Mouse (Mus musculus): ENCODE data around the gene Slc47a2. TPM values are rescaled to one million over a fixed set of nuclear protein-coding genes. Genes with fewer than 3 reads are reported as not detected.

Gene Slc47a2
- polyA plus RNA-seq, 1 experiment from 2014 or later = not detected

DNA sequence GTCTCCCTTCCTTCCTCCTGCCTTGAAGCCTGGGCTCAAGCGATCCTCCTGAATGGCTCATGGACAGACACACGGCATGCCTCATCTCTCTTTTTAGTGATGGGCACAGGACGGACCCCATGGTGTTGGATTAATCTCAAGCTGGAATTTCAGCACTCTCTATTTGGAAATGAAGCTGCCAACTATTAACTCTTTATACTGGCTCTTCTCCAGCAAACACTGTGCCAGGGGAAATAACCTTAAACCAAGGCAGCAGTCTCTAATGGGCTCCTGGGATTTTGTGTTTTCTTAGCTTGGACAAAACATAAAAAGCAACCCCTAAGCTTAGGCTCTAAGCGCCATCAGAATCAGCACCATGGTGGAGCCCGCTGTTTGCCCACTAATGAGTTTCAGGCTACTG, 72.3 kb downstream of the Slc47a2 start:
- H3K4me3 ChIP-seq (ENCODE audit: low read depth, low read length) = no peak overlapping the region
- DNase-seq (ENCODE audit: low spot score) = no peak
- H3K27ac ChIP-seq (ENCODE audit: low read depth, low read length) = no peak overlapping the region
- ATAC-seq (replicated peaks; ENCODE audit: low FRiP score) = no peak
- 83% methylated on average over 5 of the region's 5 CpGs for WGBS
- no peaks in the 10 kb centered on the region for H3K36me3 ChIP-seq (ENCODE audit: control insufficient read depth, insufficient read depth, low read length)
- no peaks in the 10 kb centered on the region; the same call in 1 of the 2 replicates for H3K4me1 ChIP-seq (replicated peaks; ENCODE audit: control insufficient read depth, insufficient read depth, low read length)
- no peaks in the 10 kb centered on the region for H3K9me3 ChIP-seq (ENCODE audit: control insufficient read depth, low read length)
- H3K9ac ChIP-seq (ENCODE audit: low read length) = no peak overlapping the region
- H3K27me3 ChIP-seq (ENCODE audit: control insufficient read depth, insufficient read depth, low read length) = no peaks in the 10 kb centered on the region
- H3K4me2 ChIP-seq (ENCODE audit: low read depth, low read length, severe bottlenecking) = no peak overlapping the region

DNA sequence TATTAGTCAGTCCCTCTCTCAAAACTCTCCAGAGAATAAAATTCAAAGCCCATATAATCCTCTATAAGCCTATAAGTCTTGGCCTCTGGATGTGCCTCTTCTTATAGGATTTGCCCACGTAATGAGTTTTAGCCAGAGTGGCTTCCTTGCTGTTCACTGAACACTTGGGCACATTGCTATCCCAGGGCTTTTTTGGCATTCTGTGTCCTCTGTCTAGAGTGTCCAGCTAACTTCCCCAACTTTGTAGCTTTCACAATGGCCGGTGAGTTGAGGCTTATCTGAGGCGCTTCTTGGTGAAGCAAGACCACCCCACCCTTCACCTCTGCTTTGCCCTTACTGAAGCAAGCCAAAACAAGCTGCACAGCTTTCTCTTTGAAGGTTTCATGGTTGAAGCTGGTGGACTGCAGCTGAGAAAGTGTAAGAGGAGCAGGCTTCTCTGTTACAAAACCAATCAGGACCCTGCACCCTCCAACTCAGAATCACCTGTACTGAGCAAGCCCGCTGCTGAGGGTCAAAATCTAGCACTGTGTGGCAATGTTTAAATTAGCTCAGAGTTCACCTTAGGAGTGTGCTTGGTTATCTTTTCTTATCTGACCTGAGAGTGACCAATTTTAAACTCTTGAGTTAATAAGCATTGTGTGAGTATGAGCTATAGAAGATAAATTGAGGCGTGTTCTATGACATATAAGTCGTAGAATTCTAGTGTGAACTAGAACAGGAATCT, 73.9 kb downstream of the Slc47a2 start:
- DNase-seq (ENCODE audit: low spot score) (no peak), ATAC-seq (replicated peaks; ENCODE audit: low FRiP score) (no peak)
- Histone ChIP-seq H3K27ac (ENCODE audit: low read depth, low read length) (no peak overlapping the region), H3K4me1 (replicated peaks; ENCODE audit: control insufficient read depth, insufficient read depth, low read length) (no peaks in the 10 kb centered on the region; the same call in 1 of the 2 replicates), H3K9me3 (ENCODE audit: control insufficient read depth, low read length) (no peaks in the 10 kb centered on the region), H3K4me3 (ENCODE audit: low read depth, low read length) (no peak overlapping the region), H3K36me3 (ENCODE audit: control insufficient read depth, insufficient read depth, low read length) (no peaks in the 10 kb centered on the region), H3K27me3 (ENCODE audit: control insufficient read depth, insufficient read depth, low read length) (no peaks in the 10 kb centered on the region), H3K4me2 (ENCODE audit: low read depth, low read length, severe bottlenecking) (no peak overlapping the region), H3K9ac (ENCODE audit: low read length) (no peak overlapping the region)
- 89% methylated on average over 6 of the region's 6 CpGs for WGBS

GRCm38 (mm10) chr11:61266551-61267533, 75.8 kb downstream of the Slc47a2 start, which contains the start of gene Aldh3a2:
TSS of gene Aldh3a2 (minus strand) at chr11:61267464.
- H3K4me1 ChIP-seq (replicated peaks; ENCODE audit: control insufficient read depth, insufficient read depth, low read length) = no peaks in the 10 kb centered on the region; the same call in 1 of the 2 replicates
- no peaks in the 10 kb centered on the region for H3K9me3 ChIP-seq (ENCODE audit: control insufficient read depth, low read length)
- peak within 1 kb of the TSS; percentile 88 for H3K9ac ChIP-seq (ENCODE audit: low read length)
- H3K36me3 ChIP-seq (ENCODE audit: control insufficient read depth, insufficient read depth, low read length) = no peaks in the 10 kb centered on the region; the same call in 1 of the 2 replicates
- peak; percentile 99 for ATAC-seq (replicated peaks; ENCODE audit: low FRiP score)
- peak; percentile 96 for DNase-seq (ENCODE audit: low spot score)
- WGBS = 1% methylated on average over 58 of the region's 58 CpGs
- peak within 1 kb of the TSS; percentile 73 for H3K4me3 ChIP-seq (ENCODE audit: low read depth, low read length)
- peak within 1 kb of the TSS; percentile 72 for H3K27ac ChIP-seq (ENCODE audit: low read depth, low read length)
- H3K4me2 ChIP-seq (ENCODE audit: low read depth, low read length, severe bottlenecking) = peak within 1 kb of the TSS; percentile 81
- no peaks in the 10 kb centered on the region for H3K27me3 ChIP-seq (ENCODE audit: control insufficient read depth, insufficient read depth, low read length)

GRCm38 (mm10) chr11:61263841-61264240, 78.8 kb downstream of the Slc47a2 start:
- H3K9me3 ChIP-seq (ENCODE audit: control insufficient read depth, low read length) = no peaks in the 10 kb centered on the region

DNA sequence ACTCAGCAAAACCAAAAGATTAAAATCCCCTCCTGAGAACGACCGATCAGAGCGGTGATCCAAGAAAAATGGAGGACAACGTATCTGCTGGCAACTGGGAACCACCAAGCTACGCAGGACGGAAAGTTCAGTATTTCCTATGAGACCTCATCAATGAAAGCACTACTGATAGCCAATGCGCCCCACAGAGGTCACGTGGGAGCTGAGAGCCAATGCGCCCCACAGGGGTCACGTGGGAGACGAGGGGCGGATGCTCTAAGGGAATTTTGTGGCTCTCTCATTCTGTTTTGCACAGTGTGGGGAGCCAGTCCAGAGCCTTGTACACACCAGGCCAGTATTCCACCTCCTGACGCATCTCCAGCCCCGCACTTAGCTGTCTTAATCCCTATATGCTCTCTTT, 80.1 kb downstream of the Slc47a2 start:
- Histone ChIP-seq H3K27ac (ENCODE audit: low read depth, low read length) (no peak overlapping the region), H3K4me3 (ENCODE audit: low read depth, low read length) (no peak overlapping the region), H3K27me3 (ENCODE audit: control insufficient read depth, insufficient read depth, low read length) (no peaks in the 10 kb centered on the region), H3K36me3 (ENCODE audit: control insufficient read depth, insufficient read depth, low read length) (no peaks in the 10 kb centered on the region; the same call in 1 of the 2 replicates), H3K9ac (ENCODE audit: low read length) (no peak overlapping the region), H3K4me1 (replicated peaks; ENCODE audit: control insufficient read depth, insufficient read depth, low read length) (no peaks in the 10 kb centered on the region; the same call in 1 of the 2 replicates), H3K9me3 (ENCODE audit: control insufficient read depth, low read length) (no peaks in the 10 kb centered on the region), H3K4me2 (ENCODE audit: low read depth, low read length, severe bottlenecking) (no peak overlapping the region)
- DNase-seq (ENCODE audit: low spot score) (no peak), ATAC-seq (replicated peaks; ENCODE audit: low FRiP score) (no peak)
- WGBS = 91% methylated on average over 14 of the region's 14 CpGs

More at GRCm38 (mm10) chr11:61263841-61264240, 78.8 kb downstream of the Slc47a2 start:
- H3K27ac ChIP-seq (ENCODE audit: low read depth, low read length) = no peak overlapping the region
- H3K4me1 ChIP-seq (replicated peaks; ENCODE audit: control insufficient read depth, insufficient read depth, low read length) = no peaks in the 10 kb centered on the region; the same call in 1 of the 2 replicates
- WGBS = 90% methylated on average over 1 of the region's 1 CpGs
- H3K36me3 ChIP-seq (ENCODE audit: control insufficient read depth, insufficient read depth, low read length) = no peaks in the 10 kb centered on the region; the same call in 1 of the 2 replicates
- no peaks in the 10 kb centered on the region for H3K27me3 ChIP-seq (ENCODE audit: control insufficient read depth, insufficient read depth, low read length)
- no peak overlapping the region for H3K4me3 ChIP-seq (ENCODE audit: low read depth, low read length)
- no peak overlapping the region for H3K9ac ChIP-seq (ENCODE audit: low read length)
- H3K4me2 ChIP-seq (ENCODE audit: low read depth, low read length, severe bottlenecking) = no peak overlapping the region
- ATAC-seq (replicated peaks; ENCODE audit: low FRiP score) (no peak), DNase-seq (ENCODE audit: low spot score) (no peak)

- Histone ChIP-seq H3K4me1 (replicated peaks; ENCODE audit: control insufficient read depth, insufficient read depth, low read length) (no peaks in the 10 kb centered on the region), H3K27me3 (ENCODE audit: control insufficient read depth, insufficient read depth, low read length) (no peaks in the 10 kb centered on the region), H3K4me3 (ENCODE audit: low read depth, low read length) (no peak overlapping the region), H3K9ac (ENCODE audit: low read length) (no peak overlapping the region), H3K27ac (ENCODE audit: low read depth, low read length) (no peak overlapping the region), H3K36me3 (ENCODE audit: control insufficient read depth, insufficient read depth, low read length) (no peaks in the 10 kb centered on the region; the same call in 1 of the 2 replicates), H3K4me2 (ENCODE audit: low read depth, low read length, severe bottlenecking) (no peak overlapping the region), H3K9me3 (ENCODE audit: control insufficient read depth, low read length) (no peaks in the 10 kb centered on the region)
- WGBS = 92% methylated on average over 6 of the region's 6 CpGs
- DNase-seq (ENCODE audit: low spot score) = no peak
- no peak for ATAC-seq (replicated peaks; ENCODE audit: low FRiP score)
Measured at GRCm38 (mm10) chr11:61259106-61259505, 83.6 kb downstream of the Slc47a2 start.

- Histone ChIP-seq H3K27ac (ENCODE audit: low read depth, low read length) (no peak overlapping the region), H3K36me3 (ENCODE audit: control insufficient read depth, insufficient read depth, low read length) (no peaks in the 10 kb centered on the region), H3K9me3 (ENCODE audit: control insufficient read depth, low read length) (no peaks in the 10 kb centered on the region), H3K4me1 (replicated peaks; ENCODE audit: control insufficient read depth, insufficient read depth, low read length) (no peaks in the 10 kb centered on the region), H3K4me3 (ENCODE audit: low read depth, low read length) (no peak overlapping the region), H3K27me3 (ENCODE audit: control insufficient read depth, insufficient read depth, low read length) (no peaks in the 10 kb centered on the region), H3K4me2 (ENCODE audit: low read depth, low read length, severe bottlenecking) (no peak overlapping the region), H3K9ac (ENCODE audit: low read length) (no peak overlapping the region)
- WGBS = 92% methylated on average over 12 of the region's 12 CpGs
- DNase-seq (ENCODE audit: low spot score) (no peak), ATAC-seq (replicated peaks; ENCODE audit: low FRiP score) (no peak)
Measured at GRCm38 (mm10) chr11:61252807-61253206, 89.9 kb downstream of the Slc47a2 start.

GRCm38 (mm10) chr11:61251741-61252140, 90.9 kb downstream of the Slc47a2 start:
- 69% methylated on average over 10 of the region's 10 CpGs for WGBS
- no peaks in the 10 kb centered on the region for H3K9me3 ChIP-seq (ENCODE audit: control insufficient read depth, low read length)
- H3K4me2 ChIP-seq (ENCODE audit: low read depth, low read length, severe bottlenecking) = no peak overlapping the region
- DNase-seq (ENCODE audit: low spot score) = no peak
- no peak for ATAC-seq (replicated peaks; ENCODE audit: low FRiP score)
- H3K36me3 ChIP-seq (ENCODE audit: control insufficient read depth, insufficient read depth, low read length) = no peaks in the 10 kb centered on the region
- no peak overlapping the region for H3K9ac ChIP-seq (ENCODE audit: low read length)
- H3K4me3 ChIP-seq (ENCODE audit: low read depth, low read length) = no peak overlapping the region
- H3K27ac ChIP-seq (ENCODE audit: low read depth, low read length) = no peak overlapping the region
- H3K4me1 ChIP-seq (replicated peaks; ENCODE audit: control insufficient read depth, insufficient read depth, low read length) = no peaks in the 10 kb centered on the region
- H3K27me3 ChIP-seq (ENCODE audit: control insufficient read depth, insufficient read depth, low read length) = no peaks in the 10 kb centered on the region

Measured in forebrain, embryonic 11.5 days (tissue).